Mouse (Mus musculus) ES-Bruce4 (cell line): ENCODE data around the gene Csrnp1.

Experiments
- CTCF ChIP-seq: IDR thresholded peaks from one replicate; pipeline ENCODE4 v1.8.1; 2011; ENCODE audit warnings: low read depth, low read length
- EP300 ChIP-seq: IDR thresholded peaks from 2 replicates; pipeline ENCODE4 v1.6.1; 2011; ENCODE audit warnings: low read depth, low read length; ENCODE audit not compliant: insufficient read depth

DNA sequence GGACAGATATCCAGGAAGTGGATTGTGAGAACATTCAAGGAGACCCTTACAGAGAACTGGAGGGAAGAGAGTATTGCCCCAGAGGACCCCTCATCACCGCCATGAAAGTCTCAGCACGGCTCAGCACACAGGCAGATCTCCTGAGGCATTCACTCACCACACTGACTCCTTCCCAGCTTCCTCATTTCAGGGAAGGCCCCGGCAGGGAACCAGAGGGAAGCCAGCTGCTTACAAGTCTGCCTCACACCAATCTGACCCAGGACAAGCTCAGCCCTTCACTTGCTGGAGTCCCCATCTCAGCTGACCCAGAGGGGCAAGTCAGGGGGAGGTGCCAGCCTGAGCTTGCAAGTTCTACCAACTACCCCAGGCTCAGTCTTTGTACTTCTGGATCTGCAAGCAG, 35.7 kb downstream of the Csrnp1 start:
- TF ChIP-seq EP300, result no peak
- no peak for TF ChIP-seq CTCF
